Mouse (Mus musculus) forebrain, embryonic 11.5 days (tissue): ENCODE data around the gene Mtrex. TPM values are rescaled to one million over a fixed set of nuclear protein-coding genes. Genes with fewer than 3 reads are reported as not detected.

Experiments used
- ATAC-seq: fragments of 200-750 bp; cut with Nextera tagmentation; replicated peaks from 2 replicates; pipeline ENCODE4 v1.8.0; 2017; ENCODE audit warnings: moderate TSS enrichment; ENCODE audit not compliant: low FRiP score
- DNase-seq: peaks from one replicate; pipeline ENCODE4 v3.0.0-alpha.2; 2017; ENCODE audit warnings: low spot score
- H3K27ac ChIP-seq: fragments of 300-500 bp; sonication (generic); 2 replicates; pipeline ENCODE4 v1.5.1; 2014; ENCODE audit warnings: low read depth, low read length
- H3K27me3 ChIP-seq: fragments of 300-500 bp; sonication (generic); 2 replicates; pipeline ENCODE4 v1.6.1; 2014; ENCODE audit warnings: mild to moderate bottlenecking, low read length, mixed read lengths; ENCODE audit not compliant: control insufficient read depth, insufficient read depth
- H3K36me3 ChIP-seq: fragments of 300-500 bp; sonication (generic); 2 replicates; pipeline ENCODE4 v1.6.1; 2014; ENCODE audit warnings: mild to moderate bottlenecking, low read length, moderate library complexity, mixed read lengths; ENCODE audit not compliant: control insufficient read depth, insufficient read depth
- H3K4me1 ChIP-seq: fragments of 300-500 bp; sonication (generic); replicated peaks from 2 replicates; pipeline ENCODE4 v1.6.1; 2014; ENCODE audit warnings: low read length, mixed read lengths; ENCODE audit not compliant: control insufficient read depth, insufficient read depth
- H3K4me2 ChIP-seq: fragments of 300-500 bp; sonication (generic); 2 replicates; pipeline ENCODE4 v1.6.1; 2014; ENCODE audit warnings: low read depth, mild to moderate bottlenecking, low read length, moderate library complexity, mixed read lengths; ENCODE audit not compliant: severe bottlenecking
- H3K4me3 ChIP-seq: fragments of 300-500 bp; sonication (generic); 2 replicates; pipeline ENCODE4 v1.5.1; 2014; ENCODE audit warnings: low read depth, low read length
- H3K9ac ChIP-seq: fragments of 300-500 bp; sonication (generic); 2 replicates; pipeline ENCODE4 v1.6.1; 2014; ENCODE audit warnings: low read length
- H3K9me3 ChIP-seq: fragments of 300-500 bp; sonication (generic); 2 replicates; pipeline ENCODE4 v1.6.1; 2016; ENCODE audit warnings: low read length, mixed read lengths; ENCODE audit not compliant: control insufficient read depth
- WGBS: fragments of 180-500 bp; shearing (Covaris S2); extraction: QIAGEN DNeasy Blood & Tissue Kit; methylation state at CpG from one replicate; pipeline ENCODE4 v1.1.7; 2014; 5-methylcytosine and 5-hydroxymethylcytosine counted together
- polyA plus RNA-seq: library from polyadenylated mRNA; unstranded; fragments of >200 nt; fragmentation: Nextera tagmentation; extraction: Ambion mirVana; gene quantifications from 2 replicates; pipeline ENCODE4 v1.2.1, GENCODE M21; 2014

The Mtrex gene
- 101 and 109 TPM in 2 replicates for polyA plus RNA-seq

GRCm38 (mm10) chr13:112927287-112928001 lies at the start of gene Mtrex, which contains the start of gene Dhx29:
Mtrex (minus strand) TSS chr13:112927398.
Dhx29 (plus strand) TSS chr13:112927454.
- Histone ChIP-seq H3K27me3 (no peaks in the 10 kb centered on the region), H3K4me2 (peak within 1 kb of the TSS; percentile 67), H3K4me3 (peak within 1 kb of the TSS; percentile 83), H3K9me3 (no peaks in the 10 kb centered on the region), H3K4me1 (peaks cover 4% of the 10 kb centered on the region; the same call in 1 of the 2 replicates), H3K9ac (peak within 1 kb of the TSS; percentile 81), H3K36me3 (no peaks in the 10 kb centered on the region), H3K27ac (peak within 1 kb of the TSS; percentile 74)
- peak; percentile 99 for ATAC-seq
- WGBS: 0% methylated on average over 57 of the region's 57 CpGs
- DNase-seq: peak; percentile 98

- Histone ChIP-seq H3K4me3 (no peak overlapping the region), H3K4me1 (no peaks in the 10 kb centered on the region), H3K9me3 (no peaks in the 10 kb centered on the region), H3K4me2 (no peak overlapping the region), H3K27me3 (peaks cover 2% of the 10 kb centered on the region; the same call in 1 of the 2 replicates), H3K27ac (no peak overlapping the region), H3K36me3 (no peaks in the 10 kb centered on the region), H3K9ac (no peak overlapping the region)
- DNase-seq (no peak), ATAC-seq (no peak)
- 45% methylated on average over 10 of the region's 10 CpGs for WGBS
Observed at GRCm38 (mm10) chr13:112976720-112977119, 49.5 kb upstream of the Mtrex start.

- ATAC-seq: no peak
- H3K9me3 ChIP-seq: no peaks in the 10 kb centered on the region
- no peak for DNase-seq
- no peaks in the 10 kb centered on the region for H3K4me1 ChIP-seq
- WGBS: 94% methylated on average over 5 of the region's 5 CpGs
- no peak overlapping the region for H3K4me2 ChIP-seq
- H3K27me3 ChIP-seq: no peaks in the 10 kb centered on the region
- H3K36me3 ChIP-seq: no peaks in the 10 kb centered on the region; the same call in 1 of the 2 replicates
- H3K4me3 ChIP-seq: no peak overlapping the region
- H3K9ac ChIP-seq: no peak overlapping the region
- no peak overlapping the region for H3K27ac ChIP-seq
Observed at GRCm38 (mm10) chr13:112967267-112967666, 40.1 kb upstream of the Mtrex start.

- no peak overlapping the region for H3K4me2 ChIP-seq
- no peaks in the 10 kb centered on the region; the same call in 1 of the 2 replicates for H3K36me3 ChIP-seq
- H3K9me3 ChIP-seq: no peaks in the 10 kb centered on the region
- H3K27ac ChIP-seq: no peak overlapping the region
- H3K27me3 ChIP-seq: no peaks in the 10 kb centered on the region
- WGBS: 91% methylated on average over 12 of the region's 12 CpGs
- ATAC-seq (no peak), DNase-seq (no peak)
- H3K4me3 ChIP-seq: no peak overlapping the region
- no peaks in the 10 kb centered on the region for H3K4me1 ChIP-seq
- no peak overlapping the region for H3K9ac ChIP-seq
Observed at GRCm38 (mm10) chr13:112964421-112964820, 37.2 kb upstream of the Mtrex start.

- H3K4me2 ChIP-seq: no peak overlapping the region
- no peaks in the 10 kb centered on the region for H3K9me3 ChIP-seq
- H3K9ac ChIP-seq: no peak overlapping the region
- WGBS: 87% methylated on average over 5 of the region's 5 CpGs
- no peaks in the 10 kb centered on the region; the same call in 1 of the 2 replicates for H3K36me3 ChIP-seq
- DNase-seq (no peak), ATAC-seq (no peak)
- no peak overlapping the region for H3K27ac ChIP-seq
- no peaks in the 10 kb centered on the region for H3K4me1 ChIP-seq
- no peaks in the 10 kb centered on the region for H3K27me3 ChIP-seq
- H3K4me3 ChIP-seq: no peak overlapping the region
Observed at GRCm38 (mm10) chr13:112963081-112963480, 35.9 kb upstream of the Mtrex start.

GRCm38 (mm10) chr13:112954067-112954466 lies 26.9 kb upstream of the Mtrex start:
- H3K4me2 ChIP-seq: no peak overlapping the region
- no peak overlapping the region for H3K9ac ChIP-seq
- H3K27me3 ChIP-seq: no peaks in the 10 kb centered on the region
- 95% methylated on average over 8 of the region's 8 CpGs for WGBS
- no peak for DNase-seq
- H3K36me3 ChIP-seq: no peaks in the 10 kb centered on the region; the same call in 1 of the 2 replicates
- H3K27ac ChIP-seq: no peak overlapping the region
- no peak overlapping the region for H3K4me3 ChIP-seq
- ATAC-seq: no peak
- H3K4me1 ChIP-seq: no peaks in the 10 kb centered on the region
- H3K9me3 ChIP-seq: no peaks in the 10 kb centered on the region

GRCm38 (mm10) chr13:112945900-112946299 lies 18.7 kb upstream of the Mtrex start:
- H3K36me3 ChIP-seq: no peaks in the 10 kb centered on the region; the same call in 1 of the 2 replicates
- 86% methylated on average over 6 of the region's 6 CpGs for WGBS

GRCm38 (mm10) chr13:112945312-112945711 lies 18.1 kb upstream of the Mtrex start:
- 94% methylated on average over 9 of the region's 9 CpGs for WGBS
- no peaks in the 10 kb centered on the region; the same call in 1 of the 2 replicates for H3K36me3 ChIP-seq
- DNase-seq (no peak), ATAC-seq (no peak)
- no peak overlapping the region for H3K9ac ChIP-seq
- H3K4me1 ChIP-seq: no peaks in the 10 kb centered on the region
- no peak overlapping the region for H3K4me2 ChIP-seq
- no peak overlapping the region for H3K4me3 ChIP-seq
- no peaks in the 10 kb centered on the region for H3K9me3 ChIP-seq
- H3K27me3 ChIP-seq: no peaks in the 10 kb centered on the region
- no peak overlapping the region for H3K27ac ChIP-seq

More at GRCm38 (mm10) chr13:112945900-112946299, 18.7 kb upstream of the Mtrex start:
- H3K9me3 ChIP-seq: no peaks in the 10 kb centered on the region
- H3K4me3 ChIP-seq: no peak overlapping the region
- ATAC-seq: no peak
- no peaks in the 10 kb centered on the region for H3K4me1 ChIP-seq
- DNase-seq: no peak
- no peaks in the 10 kb centered on the region for H3K27me3 ChIP-seq
- H3K4me2 ChIP-seq: no peak overlapping the region
- no peak overlapping the region for H3K9ac ChIP-seq
- no peak overlapping the region for H3K27ac ChIP-seq
